Mouse (Mus musculus): Measurements from ENCODE around the gene Pard3b.

DNA sequence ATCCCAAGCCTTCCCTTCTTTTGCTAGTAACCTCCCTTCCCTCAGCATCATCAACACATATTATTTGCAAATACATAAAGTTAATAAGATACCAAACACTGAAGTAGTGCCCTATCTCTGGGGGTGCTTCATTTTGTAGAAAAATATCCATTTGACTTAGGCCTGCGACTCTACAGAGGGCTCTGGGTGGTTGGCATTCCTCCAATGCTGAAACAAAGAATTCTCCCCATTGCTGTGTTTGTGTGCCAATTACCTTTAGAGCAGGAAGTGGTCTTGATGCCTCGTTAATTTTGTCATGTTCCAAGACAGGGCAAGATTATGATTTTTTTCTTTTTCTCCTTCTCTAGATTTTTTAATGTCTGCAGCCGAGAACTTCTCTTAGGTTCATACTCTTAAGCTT lies 637.8 kb downstream of the Pard3b start:
- TF ChIP-seq CTCF (IDR thresholded peaks at IDR 0.05; ENCODE audit: low read depth, low read length) (no peak), POLR2A (IDR thresholded peaks at IDR 0.05; ENCODE audit: extremely low read depth, insufficient read depth, low read length) (no peak)

All from liver, adult 2 months (tissue).